Mouse (Mus musculus) kidney, adult 2 months (tissue): ENCODE measurements at regions not wholly inside any gene's neighbourhood (a gene's known extent, or its start where the extent isn't known, plus 50 kb on each side); places are given as distances from the start of the nearest gene placed in this dataset.

Experiments
- CTCF ChIP-seq: fragments of 200-500 bp; conservative IDR thresholded peaks from 2 replicates; pipeline ENCODE4 v1.5.1; 2011; ENCODE audit warnings: low read depth, mild to moderate bottlenecking, control low read depth, low read length, moderate library complexity, mixed read lengths; ENCODE audit not compliant: insufficient read depth, insufficient read length
- POLR2A ChIP-seq: fragments of 200-500 bp; IDR thresholded peaks from one replicate; pipeline ENCODE4 v1.6.1; 2011; ENCODE audit warnings: low read depth, low read length, control low read depth

DNA sequence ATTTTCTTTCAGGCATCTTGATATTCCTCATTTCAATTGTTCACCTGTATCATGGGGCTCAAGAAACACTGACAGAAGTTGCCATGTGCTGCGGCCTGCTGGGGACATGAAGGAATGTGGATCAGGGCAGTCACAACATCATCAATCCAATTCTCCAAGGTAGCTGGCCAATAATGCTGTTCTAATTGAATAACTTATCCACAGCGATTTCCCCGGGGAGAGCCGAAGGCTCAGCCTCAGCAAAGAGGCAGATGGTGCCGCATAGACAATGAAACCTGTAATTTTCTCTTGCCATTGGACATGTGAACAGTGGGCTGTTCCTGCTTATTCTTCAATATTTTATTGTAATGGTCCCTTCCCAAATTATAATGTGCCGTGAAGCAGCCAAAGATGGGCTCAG lies 429.1 kb upstream of the Klf12 start:
- no peak for TF ChIP-seq CTCF
- TF ChIP-seq POLR2A, result no peak
